Mouse (Mus musculus) erythroblast, embryonic 14.5 days (primary cell): Measurements from ENCODE around the gene Plac1.

ENCODE experiments used
- GATA1 ChIP-seq: IDR thresholded peaks from 2 replicates; pipeline ENCODE4 v1.6.1; 2012; ENCODE audit warnings: low read length, inconsistent platforms, mixed read lengths
- TAL1 ChIP-seq: IDR thresholded peaks from 3 replicates; pipeline ENCODE4 v1.6.1; 2012; ENCODE audit warnings: low read length, inconsistent platforms, mixed read lengths

DNA sequence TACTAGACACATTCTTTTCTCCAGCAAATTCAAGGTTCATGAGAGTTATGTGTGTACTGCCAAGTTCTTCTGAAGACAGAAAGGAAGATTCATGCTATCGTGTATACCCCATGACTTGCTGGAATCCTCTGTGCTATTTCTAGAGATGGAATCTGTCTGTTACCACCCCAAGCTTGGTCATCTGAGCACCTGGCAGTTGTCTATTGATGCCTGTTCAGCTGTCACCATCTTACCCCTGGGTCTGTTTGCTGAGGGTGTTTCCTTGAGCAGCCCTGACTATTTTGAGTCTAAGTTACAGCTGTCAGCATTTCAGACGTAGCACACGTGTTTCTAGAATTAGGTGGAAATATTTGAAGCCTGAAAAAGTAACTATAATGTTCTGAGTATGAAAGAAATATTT is 60.1 kb downstream of the Plac1 start:
- TF ChIP-seq GATA1 (no peak), TAL1 (no peak)
